Mouse (Mus musculus): Measurements from ENCODE around the gene Cbwd1.
"Not testable (repeated sequence)": the region's sequence is repeated elsewhere in the genome, so short reads cannot be mapped to it uniquely, and the experiment has no call there.

Gene Cbwd1

GRCm38 (mm10) chr19:24898737-24899577 is 62.5 kb downstream of the Cbwd1 start:
- DNase-seq (ENCODE audit: low read depth, low spot score): no peak

DNA sequence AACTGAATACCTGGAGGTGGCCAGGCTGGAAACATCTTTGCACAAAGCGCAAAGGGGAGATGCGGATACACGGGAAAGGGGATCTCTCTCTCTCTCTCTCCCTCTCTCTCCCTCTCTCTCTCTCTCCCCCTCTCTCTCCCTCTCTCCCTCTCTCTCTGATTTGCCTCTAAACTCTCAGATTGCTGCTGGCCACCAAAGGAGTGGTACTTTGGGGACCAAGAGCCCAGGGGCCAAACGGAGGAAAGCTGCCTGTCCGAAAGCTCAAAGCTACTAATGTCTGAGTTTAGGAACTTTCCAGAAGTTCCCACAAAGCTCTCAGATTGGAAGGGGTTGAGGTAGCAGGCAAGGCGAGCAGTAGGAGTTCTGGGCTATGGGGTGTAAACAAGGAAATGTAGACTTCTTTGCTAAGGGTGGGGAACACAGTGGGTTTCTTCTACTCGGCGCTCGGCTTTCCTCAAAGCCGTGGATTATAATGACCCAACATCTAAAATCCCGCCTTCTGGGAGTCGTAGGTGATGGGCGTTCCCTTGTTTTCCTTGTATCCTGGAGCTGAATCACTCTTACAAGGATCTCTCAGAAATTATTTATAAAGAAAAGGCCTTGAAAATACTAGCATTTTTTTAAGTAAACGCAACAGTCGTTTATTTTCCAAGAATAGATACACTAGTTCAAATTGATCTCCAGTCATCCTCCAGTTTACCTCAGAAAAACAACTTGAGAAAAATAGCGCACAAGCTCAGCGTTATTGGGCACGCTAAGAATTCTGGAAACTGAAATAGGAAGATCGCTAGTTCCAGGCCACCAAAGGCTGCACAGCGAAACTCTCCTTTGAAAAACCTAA is 63.3 kb downstream of the Cbwd1 start:
- no peak for DNase-seq (ENCODE audit: low read depth, low spot score)

DNA sequence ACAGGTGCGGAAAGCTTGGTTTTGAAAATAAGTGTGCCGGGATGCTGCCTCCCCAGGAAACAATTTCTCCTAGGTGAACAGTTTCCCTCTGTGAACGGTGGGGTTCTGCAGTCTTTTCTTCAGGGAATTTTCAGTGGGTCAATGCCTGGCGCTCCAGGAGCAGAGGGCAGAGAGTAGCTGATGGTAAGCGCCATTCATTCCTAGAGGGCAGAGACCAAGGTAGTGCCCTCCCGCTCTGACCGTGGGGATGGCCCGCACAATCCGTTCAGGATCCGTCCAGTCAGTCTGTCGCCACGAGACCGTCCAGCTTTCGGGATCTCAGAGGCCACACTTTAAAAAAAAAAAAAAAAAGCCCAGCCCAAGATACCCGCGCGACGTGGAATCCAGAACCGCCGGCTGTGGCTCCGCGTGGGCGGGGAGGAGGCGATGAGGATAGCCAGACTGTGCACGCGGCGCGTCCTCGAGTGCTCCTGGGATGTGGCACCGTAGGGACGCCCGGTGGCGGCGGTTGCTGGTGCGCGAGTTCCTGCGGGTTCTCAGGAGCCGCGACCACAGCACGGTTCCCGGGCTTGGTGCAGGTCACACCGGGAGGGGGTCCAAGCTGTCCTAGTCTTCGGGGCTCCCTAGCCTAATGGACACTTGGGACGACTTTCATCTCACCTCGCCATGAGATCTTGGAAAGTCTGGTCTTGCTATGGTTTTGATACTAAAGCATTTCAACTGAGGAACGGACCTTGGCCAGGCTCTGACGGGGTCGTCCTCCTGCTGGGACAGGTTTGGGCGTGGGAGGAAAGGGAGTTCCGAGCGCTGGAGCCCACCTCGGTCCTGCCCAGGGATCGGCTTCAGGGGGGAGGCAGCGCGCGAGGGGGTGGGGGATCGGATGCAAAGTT is 64.2 kb downstream of the Cbwd1 start:
- no peak for DNase-seq (ENCODE audit: low read depth, low spot score)

GRCm38 (mm10) chr19:24896536-24896935 is 64.9 kb downstream of the Cbwd1 start:
- no peak for DNase-seq (ENCODE audit: low read depth, low spot score)

DNA sequence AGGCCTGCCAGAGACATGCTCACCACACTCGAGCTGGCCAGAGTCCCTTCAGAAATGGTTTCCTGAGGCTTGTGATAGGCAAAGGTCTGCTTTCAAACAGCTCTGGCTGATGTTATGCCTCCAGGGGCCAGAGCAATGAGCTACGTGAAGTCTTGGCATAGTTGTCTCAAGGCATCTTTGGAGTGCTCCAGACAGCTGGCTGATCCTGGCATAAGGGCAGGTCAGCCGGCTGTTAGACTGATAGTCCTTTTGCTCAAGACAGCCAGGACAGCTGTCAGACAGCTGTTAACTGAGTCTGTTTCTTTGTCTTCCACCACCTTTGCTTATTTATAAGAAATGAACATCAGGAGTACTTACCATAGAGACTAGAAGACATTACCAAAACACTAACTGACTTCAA is 74.5 kb downstream of the Cbwd1 start:
- no peak for DNase-seq (ENCODE audit: low read depth, low spot score)

DNA sequence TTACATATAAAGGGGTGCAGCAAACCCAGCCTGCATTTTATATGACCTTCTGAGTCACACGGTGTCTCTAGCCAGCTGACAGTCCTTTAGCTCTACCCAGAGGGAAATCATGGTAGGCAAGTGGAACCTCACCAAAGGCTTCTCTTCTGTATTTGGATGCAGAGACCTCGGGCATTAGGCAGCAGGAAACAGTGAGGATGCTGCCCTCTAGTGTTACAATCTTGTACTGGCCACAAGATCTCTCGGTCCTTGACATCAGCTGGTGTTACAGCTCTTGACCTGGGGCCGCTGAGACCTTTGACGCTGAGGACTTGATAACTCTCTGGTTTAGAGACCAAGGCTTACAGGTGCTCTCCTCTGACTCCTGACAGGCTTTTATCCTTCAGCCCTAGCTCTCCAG is 75.9 kb downstream of the Cbwd1 start:
- DNase-seq (ENCODE audit: low read depth, low spot score): peak; percentile 20

DNA sequence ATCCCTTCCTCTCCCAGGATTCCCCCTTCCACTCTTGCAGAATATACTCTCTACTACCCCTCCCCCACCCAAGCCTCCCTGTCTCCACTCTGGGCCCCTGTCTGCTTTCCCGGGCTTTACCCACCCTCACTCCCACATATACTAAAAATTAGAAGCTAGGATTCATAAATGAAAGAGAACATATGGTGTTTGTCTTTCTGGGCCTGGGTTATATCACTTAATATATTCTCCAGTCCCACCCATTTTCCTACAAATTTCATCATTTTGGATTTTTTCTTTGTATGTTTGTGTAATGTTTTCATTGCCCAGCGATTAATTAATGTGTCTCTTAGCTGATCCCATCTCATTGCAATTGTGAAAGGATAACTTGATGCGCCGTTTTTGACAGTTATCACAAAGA is 80.2 kb downstream of the Cbwd1 start:
- DNase-seq (ENCODE audit: low read depth, low spot score): no peak

- DNase-seq (ENCODE audit: low read depth, low spot score): not testable (repeated sequence)
Measured at GRCm38 (mm10) chr19:24875129-24875870, 86.1 kb downstream of the Cbwd1 start, which contains the start of gene Gm10053. TSS of gene Gm10053 (plus strand) at chr19:24875686.

DNA sequence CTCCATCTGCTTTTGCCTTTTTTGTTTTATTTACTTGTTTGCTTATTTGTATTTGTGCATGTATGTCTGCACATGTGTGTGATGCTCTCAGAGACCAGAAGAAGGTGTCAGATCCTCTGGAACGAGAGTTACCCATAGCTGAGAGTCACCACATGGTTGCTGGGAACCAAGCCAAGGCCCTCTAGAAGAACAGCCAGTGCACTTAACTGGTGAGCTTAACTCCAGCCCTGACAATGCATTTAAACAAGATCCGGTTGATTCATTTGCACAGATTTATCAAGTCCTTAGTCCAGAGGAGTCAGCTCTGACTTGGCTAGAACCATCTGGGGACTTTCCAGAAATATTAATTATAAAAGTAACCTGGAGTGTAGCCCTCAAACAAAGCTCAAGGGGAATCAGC is 87.5 kb downstream of the Cbwd1 start:
- DNase-seq (ENCODE audit: low read depth, low spot score): no peak

DNA sequence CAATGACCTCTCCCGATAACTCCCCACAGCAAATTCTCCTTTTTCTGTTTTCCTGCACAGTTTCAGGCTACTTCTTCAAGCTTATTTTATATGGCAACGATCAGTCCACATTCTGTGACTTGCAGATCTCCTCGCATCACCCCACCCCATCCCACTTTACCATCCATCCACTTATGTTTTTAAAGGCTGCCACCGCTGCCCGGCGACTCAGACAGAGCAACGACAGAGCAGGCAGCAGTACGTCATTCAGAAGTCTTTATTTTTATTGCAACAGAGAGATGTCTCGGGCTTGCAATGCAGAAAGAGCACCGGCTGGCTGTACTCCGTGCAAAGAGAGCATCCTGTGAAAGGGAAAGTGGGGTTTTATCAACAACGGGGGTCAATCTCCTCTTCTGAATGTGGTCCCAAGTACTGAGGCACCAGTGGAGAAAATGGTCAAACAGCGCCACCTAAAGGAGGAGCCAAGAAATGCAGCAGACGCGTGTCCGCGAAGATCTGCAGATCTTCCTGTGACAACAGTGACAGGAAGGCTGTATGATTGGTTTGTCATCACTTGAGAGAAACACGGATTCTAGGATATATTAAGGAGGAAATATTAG is 90.3 kb downstream of the Cbwd1 start:
- peak; percentile 15 for DNase-seq (ENCODE audit: low read depth, low spot score)

Data from CD4-positive helper T cell, adult 2 months (primary cell).